10 mouse cellular contexts compared by ENCODE assay signal in genomic region chr11:71541178-71541845, GRCm38 (mm10).
DNase-seq lines count a peak whose midpoint lies in the region; ATAC-seq lines count a peak whose summit lies in the region.
"Had no signal": no experiment of that assay in that cellular context is flagged by ENCODE, and none has a peak within 500 bp of the region (broad histone marks: within the 10 kb centered on the region; RNA-seq: fewer than 3 reads in every experiment).

No protein-coding gene starts in this region.

- intact Hi-C loops in left cerebral cortex, postnatal 14 days (cut with DNase I), result no loop called here

- no peak for ATAC-seq in cerebellum, adult (ENCODE audit: insufficient number of reproducible peaks, low FRiP score, low TSS enrichment)
- no peak for ATAC-seq in activated CD4-positive, CD25-positive, alpha-beta regulatory T cell, adult 4 months

- peak; percentile 23 to 43 for DNase-seq in cerebellum, postnatal 14 days
- peak; percentile 9 to 16 for DNase-seq in layer of hippocampus, adult 8-10 months (ENCODE audit: low spot score in 2 of 2)
- no peak for DNase-seq in layer of hippocampus, postnatal 25 days (ENCODE audit: extremely low spot score in 1 of 2, low spot score in 1 of 2)
- DNase-seq in cerebellum, postnatal 36 days, result peak; percentile 11 to 23
- DNase-seq in left cerebral cortex, postnatal 14 days (ENCODE audit: low spot score in 2 of 2), result peak; percentile 6 to 28
- DNase-seq in spleen, adult 12 weeks (ENCODE audit: low spot score), result no peak
- DNase-seq: heart, adult 2 months; thymus, adult 18-20 months had no signal

Comparison
In these comparisons a context has a peak if more than half of its experiments do, and no peak if none do; other contexts are left out.
1. DNase-seq: peak in cerebellum, postnatal 14 days (2 of 2), layer of hippocampus, adult 8-10 months (2 of 2), cerebellum, postnatal 36 days (2 of 2) and left cerebral cortex, postnatal 14 days (2 of 2); none in layer of hippocampus, postnatal 25 days (0 of 2) and spleen, adult 12 weeks (single experiment).